Mouse (Mus musculus): ENCODE data around the gene Kcnj4. TPM values are rescaled to one million over a fixed set of nuclear protein-coding genes. Genes with fewer than 3 reads are reported as not detected.

The Kcnj4 gene
- polyA plus RNA-seq, 1 experiment from 2014 or later: not detected

DNA sequence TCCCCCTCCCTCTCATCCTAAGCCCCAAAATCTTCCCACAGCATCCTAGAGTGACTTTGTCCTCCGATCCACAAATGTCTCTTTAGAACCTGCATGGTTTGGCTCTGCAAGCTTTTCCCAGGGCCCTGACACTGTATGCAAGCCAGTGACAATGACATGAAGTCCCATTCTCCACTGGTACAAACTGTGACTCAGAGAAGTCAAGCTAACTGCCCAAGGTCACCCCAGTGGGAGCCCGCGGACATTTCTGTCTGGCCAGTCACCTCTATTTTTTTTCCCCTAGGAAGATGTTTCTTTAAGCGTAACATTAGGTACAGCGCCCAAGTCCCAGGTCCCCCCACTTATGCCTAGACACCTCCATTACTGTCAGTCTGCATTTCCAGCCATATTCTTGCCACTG lies 1.6 kb downstream of the Kcnj4 start:
- Histone ChIP-seq H3K9me3 (ENCODE audit: control insufficient read depth, low read length) (no peaks in the 10 kb centered on the region), H3K27ac (ENCODE audit: low read depth, low read length) (no peak overlapping the region), H3K36me3 (ENCODE audit: control insufficient read depth, insufficient read depth, low read length) (no peaks in the 10 kb centered on the region), H3K9ac (ENCODE audit: low read length) (no peak overlapping the region), H3K27me3 (ENCODE audit: control insufficient read depth, insufficient read depth, low read length) (peaks cover 59% of the 10 kb centered on the region), H3K4me3 (ENCODE audit: low read depth, low read length) (no peak overlapping the region), H3K4me2 (no peak overlapping the region), H3K4me1 (ENCODE audit: control insufficient read depth, insufficient read depth, low read length) (peaks cover 4% of the 10 kb centered on the region)
- ATAC-seq (ENCODE audit: low FRiP score): no peak
- DNase-seq (ENCODE audit: low spot score, missing footprints): no peak
- WGBS: 68% methylated on average over 5 of the region's 5 CpGs

GRCm38 (mm10) chr15:79502891-79503341 lies 2.1 kb downstream of the Kcnj4 start:
- H3K9ac ChIP-seq (ENCODE audit: low read length): no peak overlapping the region
- H3K9me3 ChIP-seq (ENCODE audit: control insufficient read depth, low read length): no peaks in the 10 kb centered on the region
- H3K4me2 ChIP-seq: no peak overlapping the region
- no peak for DNase-seq (ENCODE audit: low spot score, missing footprints)
- no peak overlapping the region for H3K27ac ChIP-seq (ENCODE audit: low read depth, low read length)
- no peaks in the 10 kb centered on the region for H3K36me3 ChIP-seq (ENCODE audit: control insufficient read depth, insufficient read depth, low read length)
- 22% methylated on average over 18 of the region's 18 CpGs for WGBS
- no peak for ATAC-seq (ENCODE audit: low FRiP score)
- peaks cover 4% of the 10 kb centered on the region for H3K4me1 ChIP-seq (ENCODE audit: control insufficient read depth, insufficient read depth, low read length)
- no peak overlapping the region for H3K4me3 ChIP-seq (ENCODE audit: low read depth, low read length)
- H3K27me3 ChIP-seq (ENCODE audit: control insufficient read depth, insufficient read depth, low read length): peaks cover 55% of the 10 kb centered on the region

DNA sequence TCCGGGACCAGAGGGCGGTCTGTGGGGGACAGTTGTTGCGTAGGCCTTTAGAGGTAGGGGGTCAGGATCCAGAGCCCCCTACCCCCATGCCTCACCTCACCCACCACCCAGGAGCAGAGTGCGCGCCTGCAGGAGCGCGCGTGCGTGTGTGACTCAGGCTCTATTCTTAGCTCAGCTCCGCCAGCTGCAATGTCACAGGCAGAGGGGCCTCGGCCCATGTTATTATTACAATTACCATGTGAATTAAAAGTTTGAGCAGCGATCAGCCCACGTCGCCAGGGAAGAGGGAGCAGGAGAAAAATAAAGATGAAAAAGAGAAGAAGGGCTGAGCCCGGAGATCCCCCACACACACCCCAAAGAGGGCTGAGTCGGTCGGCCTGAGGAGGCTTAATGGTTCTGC lies 4.9 kb downstream of the Kcnj4 start:
- Histone ChIP-seq H3K9ac (ENCODE audit: low read length) (no peak overlapping the region), H3K27me3 (ENCODE audit: control insufficient read depth, insufficient read depth, low read length) (peaks cover 34% of the 10 kb centered on the region), H3K27ac (ENCODE audit: low read depth, low read length) (no peak overlapping the region), H3K36me3 (ENCODE audit: control insufficient read depth, insufficient read depth, low read length) (no peaks in the 10 kb centered on the region), H3K4me3 (ENCODE audit: low read depth, low read length) (no peak overlapping the region), H3K4me2 (no peak overlapping the region), H3K9me3 (ENCODE audit: control insufficient read depth, low read length) (no peaks in the 10 kb centered on the region), H3K4me1 (ENCODE audit: control insufficient read depth, insufficient read depth, low read length) (peaks cover 3% of the 10 kb centered on the region)
- 75% methylated on average over 17 of the region's 17 CpGs for WGBS
- ATAC-seq (ENCODE audit: low FRiP score): no peak
- DNase-seq (ENCODE audit: low spot score, missing footprints): no peak

GRCm38 (mm10) chr15:79493527-79493926 lies 11.5 kb downstream of the Kcnj4 start:
- Histone ChIP-seq H3K4me2 (no peak overlapping the region), H3K27me3 (ENCODE audit: control insufficient read depth, insufficient read depth, low read length) (no peaks in the 10 kb centered on the region), H3K27ac (ENCODE audit: low read depth, low read length) (no peak overlapping the region), H3K9ac (ENCODE audit: low read length) (no peak overlapping the region), H3K4me1 (ENCODE audit: control insufficient read depth, insufficient read depth, low read length) (no peaks in the 10 kb centered on the region), H3K4me3 (ENCODE audit: low read depth, low read length) (no peak overlapping the region), H3K9me3 (ENCODE audit: control insufficient read depth, low read length) (no peaks in the 10 kb centered on the region), H3K36me3 (ENCODE audit: control insufficient read depth, insufficient read depth, low read length) (no peaks in the 10 kb centered on the region)
- ATAC-seq (ENCODE audit: low FRiP score): no peak
- DNase-seq (ENCODE audit: low spot score, missing footprints): no peak
- 59% methylated on average over 18 of the region's 18 CpGs for WGBS

DNA sequence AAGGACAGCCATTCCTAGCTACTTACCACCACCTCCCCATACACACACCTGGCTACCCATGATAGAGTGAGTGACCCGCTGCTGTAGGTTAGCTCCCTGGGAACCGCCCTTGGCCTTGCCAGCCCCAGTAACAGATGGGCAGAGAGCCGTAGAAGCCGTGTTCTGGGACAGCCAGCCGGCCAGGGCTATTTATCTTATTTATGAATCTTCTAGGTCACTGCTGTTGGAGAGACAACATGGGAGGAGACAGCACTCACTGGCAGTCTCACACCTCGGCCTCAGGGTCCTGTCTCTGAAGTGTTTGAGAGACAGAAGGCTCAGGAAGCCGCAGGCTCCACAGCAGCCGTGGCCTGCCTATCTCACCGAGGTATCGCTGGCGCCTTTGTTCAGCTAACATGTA lies 15.6 kb downstream of the Kcnj4 start:
- DNase-seq (ENCODE audit: low spot score, missing footprints) (no peak), ATAC-seq (ENCODE audit: low FRiP score) (no peak)
- 83% methylated on average over 11 of the region's 11 CpGs for WGBS
- no peaks in the 10 kb centered on the region for H3K27me3 ChIP-seq (ENCODE audit: control insufficient read depth, insufficient read depth, low read length)
- no peak overlapping the region for H3K4me3 ChIP-seq (ENCODE audit: low read depth, low read length)
- no peaks in the 10 kb centered on the region for H3K36me3 ChIP-seq (ENCODE audit: control insufficient read depth, insufficient read depth, low read length)
- H3K9me3 ChIP-seq (ENCODE audit: control insufficient read depth, low read length): no peaks in the 10 kb centered on the region
- H3K4me1 ChIP-seq (ENCODE audit: control insufficient read depth, insufficient read depth, low read length): no peaks in the 10 kb centered on the region
- no peak overlapping the region for H3K4me2 ChIP-seq
- no peak overlapping the region for H3K27ac ChIP-seq (ENCODE audit: low read depth, low read length)
- H3K9ac ChIP-seq (ENCODE audit: low read length): no peak overlapping the region

DNA sequence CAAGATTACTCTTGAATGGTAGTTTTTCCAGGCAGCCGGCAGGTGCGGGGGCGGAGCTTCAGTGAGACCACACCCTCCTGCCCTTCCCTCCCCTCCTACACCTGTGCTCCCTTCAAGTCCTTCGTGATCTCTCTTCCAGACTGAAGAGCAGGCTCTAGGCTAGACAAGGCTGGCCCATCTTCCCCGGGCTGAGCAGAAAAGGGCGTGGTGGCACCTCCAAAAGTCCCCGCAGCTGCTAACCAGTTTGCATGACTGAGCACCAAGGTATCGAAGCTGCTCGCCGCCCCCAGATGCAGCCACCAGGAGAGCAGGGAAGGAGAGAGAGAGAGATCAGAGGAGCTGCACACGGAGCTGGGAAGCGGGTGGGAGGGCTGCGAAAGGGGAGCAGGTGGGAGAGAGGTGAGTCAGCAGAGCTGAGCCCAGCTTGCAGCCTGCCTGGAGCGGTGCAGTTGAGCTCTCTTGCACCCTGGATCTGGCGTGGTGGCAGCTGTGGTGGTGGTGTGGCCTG lies 23.8 kb downstream of the Kcnj4 start:
- no peak overlapping the region for H3K9ac ChIP-seq (ENCODE audit: low read length)
- no peak overlapping the region for H3K4me3 ChIP-seq (ENCODE audit: low read depth, low read length)
- no peak for DNase-seq (ENCODE audit: low spot score, missing footprints)
- WGBS: 15% methylated on average over 15 of the region's 15 CpGs
- H3K27ac ChIP-seq (ENCODE audit: low read depth, low read length): no peak overlapping the region
- ATAC-seq (ENCODE audit: low FRiP score): no peak
- no peaks in the 10 kb centered on the region for H3K27me3 ChIP-seq (ENCODE audit: control insufficient read depth, insufficient read depth, low read length)
- H3K4me2 ChIP-seq: no peak overlapping the region
- H3K4me1 ChIP-seq (ENCODE audit: control insufficient read depth, insufficient read depth, low read length): no peaks in the 10 kb centered on the region
- H3K36me3 ChIP-seq (ENCODE audit: control insufficient read depth, insufficient read depth, low read length): no peaks in the 10 kb centered on the region
- no peaks in the 10 kb centered on the region for H3K9me3 ChIP-seq (ENCODE audit: control insufficient read depth, low read length)

DNA sequence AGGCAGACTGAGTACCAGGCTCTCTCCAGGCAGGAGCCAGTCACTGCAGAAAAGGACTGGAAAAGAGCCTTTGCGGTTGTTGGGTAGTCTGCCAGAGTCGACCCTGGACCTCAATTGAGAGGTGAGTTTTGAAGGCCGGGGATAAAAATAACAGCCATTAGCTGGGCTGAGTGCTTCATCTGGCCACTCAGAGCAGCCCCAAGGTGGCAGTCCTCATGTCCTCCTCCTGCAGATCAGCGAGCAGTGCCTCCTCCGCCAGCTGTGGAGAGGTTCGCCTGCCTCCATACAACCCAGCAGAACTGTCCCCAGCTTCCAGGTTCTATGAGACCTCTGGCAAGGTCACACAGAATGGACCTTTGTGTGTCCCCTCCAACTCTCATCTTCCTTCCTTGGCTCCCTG lies 27.8 kb downstream of the Kcnj4 start:
- Histone ChIP-seq H3K4me1 (ENCODE audit: control insufficient read depth, insufficient read depth, low read length) (no peaks in the 10 kb centered on the region), H3K36me3 (ENCODE audit: control insufficient read depth, insufficient read depth, low read length) (no peaks in the 10 kb centered on the region), H3K9me3 (ENCODE audit: control insufficient read depth, low read length) (no peaks in the 10 kb centered on the region), H3K4me3 (ENCODE audit: low read depth, low read length) (no peak overlapping the region), H3K27ac (ENCODE audit: low read depth, low read length) (no peak overlapping the region), H3K27me3 (ENCODE audit: control insufficient read depth, insufficient read depth, low read length) (no peaks in the 10 kb centered on the region), H3K4me2 (no peak overlapping the region), H3K9ac (ENCODE audit: low read length) (no peak overlapping the region)
- ATAC-seq (ENCODE audit: low FRiP score): no peak
- 68% methylated on average over 6 of the region's 6 CpGs for WGBS
- DNase-seq (ENCODE audit: low spot score, missing footprints): no peak

DNA sequence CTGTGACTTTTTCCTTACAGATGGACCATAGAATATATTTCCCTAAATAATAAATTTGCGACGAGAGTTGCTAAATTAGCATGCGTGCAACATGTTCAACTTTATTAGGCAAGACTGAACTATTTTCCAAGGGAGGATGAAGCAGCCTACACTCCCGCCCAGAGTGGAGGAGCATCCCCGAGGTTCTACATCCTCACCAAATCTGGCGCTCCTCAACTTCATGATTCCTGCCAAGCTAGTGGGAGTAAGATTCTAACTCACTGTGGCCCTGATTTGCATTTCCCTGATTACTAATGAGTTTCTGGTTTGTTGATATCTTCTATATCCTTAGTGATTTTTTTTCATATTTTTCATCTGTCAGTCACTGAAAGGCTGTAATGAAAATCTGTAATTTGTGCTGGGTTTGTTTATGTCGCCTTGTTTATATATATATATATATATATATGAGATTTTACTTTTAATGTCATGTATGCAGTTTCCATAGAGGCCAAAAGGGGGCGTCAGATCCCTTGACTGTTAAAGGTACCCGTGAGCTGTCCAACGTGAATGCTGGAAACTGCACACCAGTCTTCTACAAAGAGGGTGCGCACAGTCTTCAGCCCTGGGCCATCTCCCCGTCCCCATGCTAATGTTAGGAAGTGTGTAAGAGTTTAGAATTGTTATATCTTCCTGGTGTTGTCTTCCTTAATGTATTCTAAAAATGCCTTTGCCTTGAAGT lies 31.2 kb downstream of the Kcnj4 start:
- Histone ChIP-seq H3K9me3 (ENCODE audit: control insufficient read depth, low read length) (no peaks in the 10 kb centered on the region), H3K27ac (ENCODE audit: low read depth, low read length) (no peak overlapping the region), H3K4me3 (ENCODE audit: low read depth, low read length) (no peak overlapping the region), H3K36me3 (ENCODE audit: control insufficient read depth, insufficient read depth, low read length) (no peaks in the 10 kb centered on the region), H3K4me2 (no peak overlapping the region), H3K27me3 (ENCODE audit: control insufficient read depth, insufficient read depth, low read length) (no peaks in the 10 kb centered on the region), H3K4me1 (ENCODE audit: control insufficient read depth, insufficient read depth, low read length) (no peaks in the 10 kb centered on the region), H3K9ac (ENCODE audit: low read length) (no peak overlapping the region)
- ATAC-seq (ENCODE audit: low FRiP score) (no peak), DNase-seq (ENCODE audit: low spot score, missing footprints) (no peak)
- 55% methylated on average over 12 of the region's 12 CpGs for WGBS

- Histone ChIP-seq H3K36me3 (ENCODE audit: control insufficient read depth, insufficient read depth, low read length) (no peaks in the 10 kb centered on the region), H3K27me3 (ENCODE audit: control insufficient read depth, insufficient read depth, low read length) (no peaks in the 10 kb centered on the region), H3K4me2 (no peak overlapping the region), H3K27ac (ENCODE audit: low read depth, low read length) (no peak overlapping the region), H3K4me1 (ENCODE audit: control insufficient read depth, insufficient read depth, low read length) (no peaks in the 10 kb centered on the region), H3K9me3 (ENCODE audit: control insufficient read depth, low read length) (no peaks in the 10 kb centered on the region), H3K9ac (ENCODE audit: low read length) (no peak overlapping the region), H3K4me3 (ENCODE audit: low read depth, low read length) (no peak overlapping the region)
- no peak for ATAC-seq (ENCODE audit: low FRiP score)
- no peak for DNase-seq (ENCODE audit: low spot score, missing footprints)
- WGBS: 86% methylated on average over 5 of the region's 5 CpGs
These were observed 32.0 kb downstream of the Kcnj4 start for GRCm38 (mm10) chr15:79473042-79473441.
